Mouse (Mus musculus) bone marrow, adult 2 months (tissue): Measurements from ENCODE around the gene Fbln1. TPM values are rescaled to one million over a fixed set of nuclear protein-coding genes. Genes with fewer than 3 reads are reported as not detected.

Experiments used
- H3K27ac ChIP-seq: fragments of 200-500 bp; 2 replicates; pipeline ENCODE4 v1.5.1; 2012; ENCODE audit warnings: low read depth, mild to moderate bottlenecking, control low read depth, inconsistent platforms, low read length; ENCODE audit not compliant: control insufficient read depth, poor library complexity, insufficient read depth
- H3K4me1 ChIP-seq: fragments of 200-500 bp; 2 replicates; pipeline ENCODE4 v1.6.1; 2011; ENCODE audit warnings: low read length; ENCODE audit not compliant: control insufficient read depth, insufficient read depth
- H3K4me3 ChIP-seq: fragments of 200-500 bp; replicated peaks from 2 replicates; pipeline ENCODE3; 2011; ENCODE audit warnings: mild to moderate bottlenecking, low read depth, low read length, control low read depth; ENCODE audit not compliant: control insufficient read depth
- CTCF ChIP-seq: fragments of 200-500 bp; IDR thresholded peaks from 2 replicates; pipeline ENCODE4 v1.5.1; 2011; ENCODE audit warnings: low read length, control low read depth; ENCODE audit not compliant: control insufficient read depth, insufficient read depth
- POLR2A ChIP-seq: fragments of 200-500 bp; IDR thresholded peaks from 2 replicates; pipeline ENCODE4 v1.6.1; 2011; ENCODE audit warnings: low read depth, mild to moderate bottlenecking, control low read depth, low read length, borderline replicate concordance; ENCODE audit not compliant: control insufficient read depth
- WGBS: fragments of 180-500 bp; shearing (Covaris S2); methylation state at CpG from one replicate; pipeline ENCODE4 v1.1.7; 2018; 5-methylcytosine and 5-hydroxymethylcytosine counted together
- polyA plus RNA-seq: library from polyadenylated mRNA; stranded (reverse); fragments of >200 nt; gene quantifications from 2 replicates; pipeline ENCODE4 v1.2.4, GENCODE M21; 2011; ENCODE audit warnings: low replicate concordance; ENCODE audit not compliant: missing spikeins, insufficient read depth, insufficient read length

The Fbln1 gene
- polyA plus RNA-seq, 1 experiment: 2.0 TPM

- 37% methylated on average over 14 of the region's 14 CpGs for WGBS
- TF ChIP-seq POLR2A: no peak
- TF ChIP-seq CTCF: no peak
- H3K27ac ChIP-seq: no peak overlapping the region
- H3K4me1 ChIP-seq: no peaks in the 10 kb centered on the region
- no peak overlapping the region for H3K4me3 ChIP-seq
Observed at GRCm38 (mm10) chr15:85200446-85201289, 5.1 kb upstream of the Fbln1 start.

- WGBS: 83% methylated on average over 9 of the region's 9 CpGs
- Histone ChIP-seq H3K4me1 (no peaks in the 10 kb centered on the region), H3K4me3 (no peak overlapping the region), H3K27ac (no peak overlapping the region)
- TF ChIP-seq CTCF: no peak
- no peak for TF ChIP-seq POLR2A
Observed at GRCm38 (mm10) chr15:85202199-85202598, 3.5 kb upstream of the Fbln1 start.

- TF ChIP-seq POLR2A (no peak), CTCF (no peak)
- Histone ChIP-seq H3K27ac (no peak overlapping the region), H3K4me1 (no peaks in the 10 kb centered on the region), H3K4me3 (no peak overlapping the region)
- WGBS: 40% methylated on average over 5 of the region's 5 CpGs
Observed at GRCm38 (mm10) chr15:85202787-85203186, 3.0 kb upstream of the Fbln1 start.

- no peaks in the 10 kb centered on the region for H3K4me1 ChIP-seq
- TF ChIP-seq POLR2A: no peak
- no peak for TF ChIP-seq CTCF
- H3K27ac ChIP-seq: no peak overlapping the region
- H3K4me3 ChIP-seq: no peak overlapping the region
- WGBS: 62% methylated on average over 8 of the region's 8 CpGs
Observed at GRCm38 (mm10) chr15:85204383-85204782, 1.4 kb upstream of the Fbln1 start.

GRCm38 (mm10) chr15:85206703-85207075 is 940 bp downstream of the Fbln1 start:
- Histone ChIP-seq H3K4me1 (no peaks in the 10 kb centered on the region), H3K4me3 (no peak overlapping the region), H3K27ac (no peak overlapping the region)
- TF ChIP-seq POLR2A (no peak), CTCF (no peak)
- WGBS: 72% methylated on average over 3 of the region's 3 CpGs

GRCm38 (mm10) chr15:85207081-85207480 is 1.3 kb downstream of the Fbln1 start:
- Histone ChIP-seq H3K4me1 (no peaks in the 10 kb centered on the region), H3K4me3 (no peak overlapping the region), H3K27ac (no peak overlapping the region)
- TF ChIP-seq POLR2A: no peak
- no peak for TF ChIP-seq CTCF
- WGBS: 67% methylated on average over 3 of the region's 3 CpGs

- Histone ChIP-seq H3K4me3 (no peak overlapping the region), H3K4me1 (no peaks in the 10 kb centered on the region), H3K27ac (no peak overlapping the region)
- WGBS: 67% methylated on average over 2 of the region's 2 CpGs
- TF ChIP-seq CTCF (no peak), POLR2A (no peak)
Observed at GRCm38 (mm10) chr15:85207763-85208162, 2.0 kb downstream of the Fbln1 start.

GRCm38 (mm10) chr15:85208332-85208731 is 2.6 kb downstream of the Fbln1 start:
- WGBS: 67% methylated on average over 10 of the region's 10 CpGs
- H3K4me1 ChIP-seq: no peaks in the 10 kb centered on the region

More at GRCm38 (mm10) chr15:85208332-85208731, 2.6 kb downstream of the Fbln1 start:
- no peak overlapping the region for H3K27ac ChIP-seq
- TF ChIP-seq CTCF (no peak), POLR2A (no peak)
- H3K4me3 ChIP-seq: no peak overlapping the region
